Comparison of ENCODE assay signal across 9 mouse cellular contexts in the genomic region with DNA sequence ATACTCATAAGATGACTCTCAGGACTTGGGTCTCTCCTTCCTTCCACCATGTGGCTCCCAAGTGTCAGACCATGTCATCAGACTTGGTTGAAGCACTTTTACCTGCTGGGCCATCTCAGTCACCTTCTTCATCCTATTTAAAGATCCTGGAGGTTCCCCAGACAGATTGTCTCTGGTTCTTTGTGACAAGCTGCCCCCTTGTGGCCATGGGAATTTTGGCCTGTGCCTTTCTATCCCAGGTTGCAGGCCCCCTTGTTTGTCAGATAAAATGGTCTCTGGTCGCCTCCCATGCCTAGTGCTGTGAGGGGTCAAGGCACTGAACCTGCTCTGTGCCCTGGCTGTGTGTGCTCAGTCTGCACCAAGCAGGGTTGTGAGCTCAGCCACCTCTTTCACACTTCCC.
A peak's percentile ranks its signal among the peaks of the same experiment; 100 is the strongest.
DNase-seq lines count a peak whose midpoint lies in the region; ATAC-seq and TF ChIP-seq lines count a peak whose summit lies in the region.
"Had no signal": no experiment of that assay in that cellular context is flagged by ENCODE, and none has a peak within 500 bp of the region (broad histone marks: within the 10 kb centered on the region; RNA-seq: fewer than 3 reads in every experiment).

No protein-coding gene starts in this region.

- WGBS in heart, postnatal 0 days, result 68% methylated on average over 1 of the region's 1 CpGs

- TF ChIP-seq CTCF in heart, postnatal 0 days (IDR thresholded peaks at IDR 0.05; ENCODE audit: low read depth), result peak; percentile 57

- H3K4me2 ChIP-seq in heart, postnatal 0 days (ENCODE audit: low read depth, low read length), result no peak overlapping the region
- H3K4me2 ChIP-seq: midbrain, embryonic 12.5 days had no signal

- intact Hi-C loops in left cerebral cortex, postnatal 14 days (cut with DNase I), result no loop called here

- H3K4me1 ChIP-seq in heart, postnatal 0 days (ENCODE audit: control insufficient read depth, insufficient read depth), result peaks cover 7% of the 10 kb centered on the region

- no peak for ATAC-seq in heart, postnatal 0 days (ENCODE audit: insufficient read depth, low read depth)
- no peak for ATAC-seq in inflammation-experienced regulatory T-cells, adult 6 months

- H3K9ac ChIP-seq in heart, postnatal 0 days (replicated peaks; ENCODE audit: low read depth, low read length), result no peak overlapping the region
- H3K9ac ChIP-seq: midbrain, embryonic 12.5 days had no signal

- no peak for DNase-seq in heart, postnatal 0 days (ENCODE audit: low spot score)
- DNase-seq in heart, adult 9 months (ENCODE audit: low spot score in 2 of 2), result no peak
- peak; percentile 44 for DNase-seq in 416B (ENCODE audit: low read depth)
- DNase-seq in MN1 (ENCODE audit: low spot score), result peak; percentile 31
- peak; percentile 62 for DNase-seq in embryo, embryonic 11 days
- peak; percentile 66 to 72 for DNase-seq in left cerebral cortex, postnatal 14 days (ENCODE audit: low spot score in 2 of 2)
- peak; percentile 64 for DNase-seq in right cerebral cortex, postnatal 4 days

- H3K27ac ChIP-seq in heart, postnatal 0 days (ENCODE audit: low read depth), result no peak overlapping the region
- H3K27ac ChIP-seq: midbrain, embryonic 12.5 days had no signal

- H3K27me3 ChIP-seq in heart, postnatal 0 days (ENCODE audit: control insufficient read depth, insufficient read depth, low read length), result no peaks in the 10 kb centered on the region

- no peaks in the 10 kb centered on the region for H3K9me3 ChIP-seq in heart, postnatal 0 days (replicated peaks; ENCODE audit: control insufficient read depth, low read length)
- H3K9me3 ChIP-seq: midbrain, embryonic 12.5 days had no signal

- H3K36me3 ChIP-seq in heart, postnatal 0 days (replicated peaks; ENCODE audit: control insufficient read depth, insufficient read depth, low read length), result peaks cover 83% of the 10 kb centered on the region

- no peak for TF ChIP-seq EP300 in heart, postnatal 0 days (IDR thresholded peaks at IDR 0.05; ENCODE audit: low read depth)

- H3K4me3 ChIP-seq in heart, postnatal 0 days (ENCODE audit: low read depth, low read length), result no peak overlapping the region
- H3K4me3 ChIP-seq: midbrain, embryonic 12.5 days had no signal

Comparison
In these comparisons a context has a peak if more than half of its experiments do, and no peak if none do; other contexts are left out.
1. DNase-seq: peak in 416B (single experiment), MN1 (single experiment), embryo, embryonic 11 days (single experiment), left cerebral cortex, postnatal 14 days (2 of 2) and right cerebral cortex, postnatal 4 days (single experiment); none in heart, postnatal 0 days (single experiment) and heart, adult 9 months (0 of 2).